Mouse (Mus musculus): ENCODE results near the gene Rasgrp1. TPM values are rescaled to one million over a fixed set of nuclear protein-coding genes. Genes with fewer than 3 reads are reported as not detected.

Gene Rasgrp1
- total and polyA plus RNA-seq, 3 experiments, result 0.38 to 0.83 (median 0.42) TPM

GRCm38 (mm10) chr2:117250001-117250510, 92.7 kb downstream of the Rasgrp1 start:
- peaks cover 1% of the 10 kb centered on the region for H3K27me3 ChIP-seq (replicated peaks)
- H3K36me3 ChIP-seq (replicated peaks in 1 of 2; ENCODE audit: control insufficient read depth in 1 of 2, insufficient read depth in 1 of 2, low read length in 1 of 2), result peaks cover 0 to 12% of the 10 kb centered on the region in 2 experiments
- dilution Hi-C loops (cut with MboI; ENCODE audit: extremely low pct_ligation_motif_present, extremely low pct_unique_long_range_greater_than_20kb, low sequenced_read_pairs) (no loop called here), in situ Hi-C loops (cut with MboI; ENCODE audit: low pct_ligation_motif_present, low pct_unique_long_range_greater_than_20kb, low sequenced_read_pairs) (loop anchor here (10.0 kb wide), 1 partner anchor 195 kb away; no protein-coding TSS in a partner anchor)
- peak overlapping the region; percentile 74 to 98 (median 79) for H3K4me3 ChIP-seq (replicated peaks in 1 of 3; ENCODE audit: low read depth in 2 of 3, low read length in 2 of 3, poor library complexity in 1 of 3)
- H3K4me2 ChIP-seq (ENCODE audit: insufficient read depth, low read depth, poor library complexity, severe bottlenecking), result peak overlapping the region; percentile 99
- H3K27ac ChIP-seq (ENCODE audit: insufficient read depth, low read depth), result no peak overlapping the region
- DNase-seq (ENCODE audit: extremely low read depth), result peak; percentile 29
- H3K9me3 ChIP-seq (replicated peaks; ENCODE audit: low read length), result no peaks in the 10 kb centered on the region
- H3K79me2 ChIP-seq (replicated peaks; ENCODE audit: control insufficient read depth, extremely low read depth, insufficient read depth, poor library complexity, severe bottlenecking), result peaks cover 20% of the 10 kb centered on the region
- H3K4me1 ChIP-seq (ENCODE audit: control insufficient read depth in 1 of 2, insufficient read depth in 2 of 2), result peaks cover 0 to 35% of the 10 kb centered on the region in 2 experiments; a peak in 2 of 4 replicates
- peak overlapping the region; percentile 96 for H3K9ac ChIP-seq (ENCODE audit: insufficient read depth, low read depth)
- TF ChIP-seq HCFC1 (IDR thresholded peaks at IDR 0.05; ENCODE audit: low read depth, low read length) (no peak), SIN3A (IDR thresholded peaks at IDR 0.05; ENCODE audit: low read length) (0 out of 2 replicates have a peak, but pooled peaks have one; percentile 26), MXI1 (IDR thresholded peaks at IDR 0.05; ENCODE audit: low read depth, low read length) (0 out of 2 replicates have a peak, but pooled peaks have one; percentile 3), ELF1 (IDR thresholded peaks at IDR 0.05; ENCODE audit: low read depth, low read length) (no peak)

GRCm38 (mm10) chr2:117249255-117250000, 93.4 kb downstream of the Rasgrp1 start, which contains the start of gene Fam98b:
Gene Fam98b (plus strand): TSS chr2:117249739.
- peak within 1 kb of the TSS; percentile 63; the same call in 1 of the 2 replicates for H3K27ac ChIP-seq (ENCODE audit: insufficient read depth, low read depth)
- peak within 1 kb of the TSS; percentile 99 for H3K4me2 ChIP-seq (ENCODE audit: insufficient read depth, low read depth, poor library complexity, severe bottlenecking)
- in situ Hi-C loops (cut with MboI; ENCODE audit: low pct_ligation_motif_present, low pct_unique_long_range_greater_than_20kb, low sequenced_read_pairs) (no loop called here), dilution Hi-C loops (cut with MboI; ENCODE audit: extremely low pct_ligation_motif_present, extremely low pct_unique_long_range_greater_than_20kb, low sequenced_read_pairs) (no loop called here)
- H3K79me2 ChIP-seq (replicated peaks; ENCODE audit: control insufficient read depth, extremely low read depth, insufficient read depth, poor library complexity, severe bottlenecking), result peaks cover 20% of the 10 kb centered on the region
- DNase-seq (ENCODE audit: extremely low read depth), result peak; percentile 91
- H3K9me3 ChIP-seq (replicated peaks; ENCODE audit: low read length), result no peaks in the 10 kb centered on the region
- H3K36me3 ChIP-seq (replicated peaks in 1 of 2; ENCODE audit: control insufficient read depth in 1 of 2, insufficient read depth in 1 of 2, low read length in 1 of 2), result peaks cover 0 to 12% of the 10 kb centered on the region in 2 experiments
- H3K4me1 ChIP-seq (ENCODE audit: control insufficient read depth in 1 of 2, insufficient read depth in 2 of 2), result peaks cover 0 to 33% of the 10 kb centered on the region in 2 experiments; a peak in 2 of 4 replicates
- H3K9ac ChIP-seq (ENCODE audit: insufficient read depth, low read depth), result peak within 1 kb of the TSS; percentile 96
- H3K4me3 ChIP-seq (replicated peaks in 1 of 3; ENCODE audit: low read depth in 2 of 3, low read length in 2 of 3, poor library complexity in 1 of 3), result peak within 1 kb of the TSS; percentile 74 to 98 (median 79)
- H3K27me3 ChIP-seq (replicated peaks), result peaks cover 4% of the 10 kb centered on the region
- peak; percentile 70 for TF ChIP-seq ELF1 (IDR thresholded peaks at IDR 0.05; ENCODE audit: low read depth, low read length)
- no peak for TF ChIP-seq CHD2 (IDR thresholded peaks at IDR 0.05; ENCODE audit: low read length)
- TF ChIP-seq RAD21 (IDR thresholded peaks at IDR 0.05; ENCODE audit: low read depth, low read length), result peak; percentile 31
- TF ChIP-seq BHLHE40 (IDR thresholded peaks at IDR 0.05; ENCODE audit: low read depth, low read length), result peak; percentile 37; the same call in 1 of the 2 replicates
- peak; percentile 50 for TF ChIP-seq MYC (IDR thresholded peaks at IDR 0.05; ENCODE audit: low read depth, low read length)
- peak; percentile 79 for TF ChIP-seq MAX (IDR thresholded peaks at IDR 0.05; ENCODE audit: low read length)
- peak; percentile 71; the same call in 1 of the 2 replicates for TF ChIP-seq MEF2A (IDR thresholded peaks at IDR 0.05; ENCODE audit: borderline replicate concordance, low read depth, low read length)
- TF ChIP-seq CHD1 (IDR thresholded peaks at IDR 0.05; ENCODE audit: low read depth, low read length), result no peak
- TF ChIP-seq HCFC1 (IDR thresholded peaks at IDR 0.05; ENCODE audit: low read depth, low read length), result peak; percentile 82
- TF ChIP-seq TCF12 (IDR thresholded peaks at IDR 0.05; ENCODE audit: low read depth, low read length), result peak; percentile 83
- TF ChIP-seq MXI1 (IDR thresholded peaks at IDR 0.05; ENCODE audit: low read depth, low read length), result peak; percentile 92
- TF ChIP-seq ZKSCAN1 (IDR thresholded peaks at IDR 0.05; ENCODE audit: borderline replicate concordance, low read depth, low read length), result no peak
- peak; percentile 48 for TF ChIP-seq NRF1 (IDR thresholded peaks at IDR 0.05; ENCODE audit: low read depth, low read length)
- TF ChIP-seq ZNF384 (IDR thresholded peaks at IDR 0.05; ENCODE audit: low read depth, low read length), result no peak
- TF ChIP-seq NELFE (IDR thresholded peaks at IDR 0.05; ENCODE audit: low read depth, low read length), result peak; percentile 87
- TF ChIP-seq JUND (conservative IDR thresholded peaks at IDR 0.05; ENCODE audit: low read depth, low read length), result peak; percentile 53; the same call in 1 of the 2 replicates
- TF ChIP-seq USF2 (conservative IDR thresholded peaks at IDR 0.05; ENCODE audit: low read depth, low read length), result no peak
- TF ChIP-seq TBP (conservative IDR thresholded peaks at IDR 0.05; ENCODE audit: low read depth, low read length), result peak; percentile 84; the same call in 1 of the 2 replicates
- no peak for TF ChIP-seq POLR2AphosphoS2 (IDR thresholded peaks at IDR 0.05; ENCODE audit: low read depth, low read length)
- TF ChIP-seq MAFK (IDR thresholded peaks at IDR 0.05; ENCODE audit: insufficient replicate concordance, low read length), result peak; percentile 29; the same call in 1 of the 2 replicates
- TF ChIP-seq E2F4 (IDR thresholded peaks at IDR 0.05; ENCODE audit: insufficient replicate concordance, low read depth, low read length), result 0 out of 2 replicates have a peak, but pooled peaks have one; percentile 59
- peak; percentile 87; the same call in 1 of the 2 replicates for TF ChIP-seq SIN3A (IDR thresholded peaks at IDR 0.05; ENCODE audit: low read length)
- TF ChIP-seq JUN (IDR thresholded peaks at IDR 0.05; ENCODE audit: insufficient read depth, low read depth, low read length), result no peak
- no peak for TF ChIP-seq GABPA (IDR thresholded peaks at IDR 0.05; ENCODE audit: insufficient replicate concordance, low read depth, low read length)
- peak; percentile 53 to 75 for TF ChIP-seq CTCF (conservative IDR thresholded peaks at IDR 0.05 in 1 of 2, IDR thresholded peaks at IDR 0.05 in 1 of 2; ENCODE audit: low read depth in 2 of 2, low read length in 2 of 2)
- peak; percentile 86 for TF ChIP-seq POLR2A (IDR thresholded peaks at IDR 0.05; ENCODE audit: low read depth, low read length)
- TF ChIP-seq MAZ (IDR thresholded peaks at IDR 0.05; ENCODE audit: low read depth, low read length), result peak; percentile 71; the same call in 1 of the 2 replicates
- TF ChIP-seq ETS1 (conservative IDR thresholded peaks at IDR 0.05; ENCODE audit: low read depth, low read length), result 0 out of 2 replicates have a peak, but pooled peaks have one; percentile 11
